Mouse (Mus musculus) mouse embryonic stem cell (cell line): ENCODE measurements around the gene Nedd4.

Experiments used
- in situ Hi-C, 2 experiments: fragments of 300-500 bp; cut with MboI; formaldehyde crosslinking; loops; 1 replicate in 1 of 2; 3 replicates in 1 of 2; pipeline ENCODE4 v1.14.3; 2019 to 2020; ENCODE audit warnings: low sequenced_read_pairs in 2 of 2, low pct_unique_long_range_greater_than_20kb in 1 of 2, mixed read lengths in 1 of 2; ENCODE audit not compliant: unreplicated experiment in 1 of 2

The Nedd4 gene

GRCm38 (mm10) chr9:72758705-72759131 lies 96.6 kb downstream of the Nedd4 start:
- in situ Hi-C loops = no loop called here

- in situ Hi-C loops = loop anchor here (5.0 to 10.0 kb wide), 4 partner anchors 114 to 182 kb away; no protein-coding TSS in a partner anchor
Measured at GRCm38 (mm10) chr9:72763050-72763718, 101.0 kb downstream of the Nedd4 start.

GRCm38 (mm10) chr9:72766789-72767349 lies 104.7 kb downstream of the Nedd4 start:
- in situ Hi-C loops = loop anchor here in 1 of 2 experiments (10.0 kb wide), 2 partner anchors 118 to 178 kb away; no protein-coding TSS in a partner anchor

GRCm38 (mm10) chr9:72775022-72775421 lies 112.9 kb downstream of the Nedd4 start:
- in situ Hi-C loops = no loop called here

GRCm38 (mm10) chr9:72779004-72779403 lies 116.9 kb downstream of the Nedd4 start:
- in situ Hi-C loops = no loop called here

- in situ Hi-C loops = no loop called here
Measured at GRCm38 (mm10) chr9:72779733-72780132, 117.6 kb downstream of the Nedd4 start.

GRCm38 (mm10) chr9:72780694-72781093 lies 118.5 kb downstream of the Nedd4 start:
- in situ Hi-C loops = no loop called here

GRCm38 (mm10) chr9:72781466-72781865 lies 119.3 kb downstream of the Nedd4 start:
- in situ Hi-C loops = no loop called here

- in situ Hi-C loops = no loop called here
Measured at GRCm38 (mm10) chr9:72782121-72782520, 120.0 kb downstream of the Nedd4 start.

GRCm38 (mm10) chr9:72787732-72788131 lies 125.6 kb downstream of the Nedd4 start:
- in situ Hi-C loops = no loop called here

- in situ Hi-C loops = no loop called here
Measured at GRCm38 (mm10) chr9:72790530-72791212, 128.5 kb downstream of the Nedd4 start.

GRCm38 (mm10) chr9:72791213-72791582 lies 129.1 kb downstream of the Nedd4 start:
- in situ Hi-C loops = no loop called here

- in situ Hi-C loops = no loop called here
Measured at GRCm38 (mm10) chr9:72791681-72792080, 129.5 kb downstream of the Nedd4 start.

GRCm38 (mm10) chr9:72795243-72795642 lies 133.1 kb downstream of the Nedd4 start:
- in situ Hi-C loops = no loop called here

GRCm38 (mm10) chr9:72797136-72797621 lies 135.0 kb downstream of the Nedd4 start:
- in situ Hi-C loops = no loop called here
